Mouse (Mus musculus) stomach, embryonic 14.5 days (tissue): ENCODE data around the gene Mre11a. TPM values are rescaled to one million over a fixed set of nuclear protein-coding genes. Genes with fewer than 3 reads are reported as not detected.
A peak's percentile ranks its signal among the peaks of the same experiment; 100 is the strongest.

ENCODE experiments used
- ATAC-seq: fragments of 200-750 bp; cut with Nextera tagmentation; 2 replicates; pipeline ENCODE4 v1.8.0; 2017; ENCODE audit warnings: low read depth, moderate TSS enrichment; ENCODE audit not compliant: insufficient number of reproducible peaks, insufficient read depth, low FRiP score
- H3K27ac ChIP-seq: fragments of 300-500 bp; sonication (generic); 2 replicates; pipeline ENCODE4 v1.5.1; 2014; ENCODE audit warnings: mild to moderate bottlenecking, low read length, moderate library complexity, mixed read lengths
- H3K27me3 ChIP-seq: fragments of 300-500 bp; sonication (generic); 2 replicates; pipeline ENCODE4 v1.6.1; 2014; ENCODE audit warnings: low read length, control low read depth, mixed read lengths; ENCODE audit not compliant: control insufficient read depth, insufficient read depth
- H3K36me3 ChIP-seq: fragments of 300-500 bp; sonication (generic); 2 replicates; pipeline ENCODE4 v1.6.1; 2014; ENCODE audit warnings: mild to moderate bottlenecking, control low read depth, low read length, moderate library complexity, mixed read lengths; ENCODE audit not compliant: control insufficient read depth, insufficient read depth
- H3K4me1 ChIP-seq: fragments of 300-500 bp; sonication (generic); 2 replicates; pipeline ENCODE4 v1.6.1; 2014; ENCODE audit warnings: low read length, control low read depth, mixed read lengths; ENCODE audit not compliant: control insufficient read depth, insufficient read depth
- H3K4me2 ChIP-seq: fragments of 300-500 bp; sonication (generic); replicated peaks from 2 replicates; pipeline ENCODE4 v1.6.1; 2014; ENCODE audit warnings: low read depth, low read length, control low read depth
- H3K4me3 ChIP-seq: fragments of 300-500 bp; sonication (generic); 2 replicates; pipeline ENCODE4 v1.5.1; 2014; ENCODE audit warnings: low read depth, low read length, control low read depth
- H3K9ac ChIP-seq: fragments of 300-500 bp; sonication (generic); replicated peaks from 2 replicates; pipeline ENCODE4 v1.6.1; 2014; ENCODE audit warnings: low read depth, mild to moderate bottlenecking, control low read depth, low read length, moderate library complexity, mixed read lengths
- H3K9me3 ChIP-seq: fragments of 300-500 bp; sonication (generic); 2 replicates; pipeline ENCODE4 v1.6.1; 2016; ENCODE audit warnings: low read depth, low read length, control low read depth; ENCODE audit not compliant: control insufficient read depth
- WGBS: fragments of 180-500 bp; shearing (Covaris S2); extraction: QIAGEN DNeasy Blood & Tissue Kit; methylation state at CpG from one replicate; pipeline ENCODE4 v1.1.7; 2014; 5-methylcytosine and 5-hydroxymethylcytosine counted together
- polyA plus RNA-seq: library from polyadenylated mRNA; unstranded; fragments of >200 nt; fragmentation: Nextera tagmentation; extraction: Ambion mirVana; gene quantifications from 2 replicates; pipeline ENCODE4 v1.2.1, GENCODE M21; 2014

Mre11a gene
- polyA plus RNA-seq, 1 experiment from 2014 or later = 29.6 TPM

- Histone ChIP-seq H3K4me2 (no peak overlapping the region), H3K4me1 (no peaks in the 10 kb centered on the region; the same call in 1 of the 2 replicates), H3K27me3 (no peaks in the 10 kb centered on the region), H3K27ac (no peak overlapping the region), H3K36me3 (no peaks in the 10 kb centered on the region), H3K9me3 (no peaks in the 10 kb centered on the region), H3K4me3 (no peak overlapping the region), H3K9ac (no peak overlapping the region)
- ATAC-seq = no peak
- WGBS = 81% methylated on average over 3 of the region's 3 CpGs
Measured at GRCm38 (mm10) chr9:14754469-14754868, 30.0 kb upstream of the Mre11a start.

- H3K9ac ChIP-seq = no peak overlapping the region
- H3K36me3 ChIP-seq = no peaks in the 10 kb centered on the region
- H3K27me3 ChIP-seq = no peaks in the 10 kb centered on the region
- no peak for ATAC-seq
- H3K4me1 ChIP-seq = no peaks in the 10 kb centered on the region
- no peak overlapping the region for H3K27ac ChIP-seq
- H3K9me3 ChIP-seq = no peaks in the 10 kb centered on the region
- WGBS = 57% methylated on average over 7 of the region's 7 CpGs
- H3K4me2 ChIP-seq = no peak overlapping the region
- no peak overlapping the region for H3K4me3 ChIP-seq
Measured at GRCm38 (mm10) chr9:14758590-14758989, 25.9 kb upstream of the Mre11a start.

DNA sequence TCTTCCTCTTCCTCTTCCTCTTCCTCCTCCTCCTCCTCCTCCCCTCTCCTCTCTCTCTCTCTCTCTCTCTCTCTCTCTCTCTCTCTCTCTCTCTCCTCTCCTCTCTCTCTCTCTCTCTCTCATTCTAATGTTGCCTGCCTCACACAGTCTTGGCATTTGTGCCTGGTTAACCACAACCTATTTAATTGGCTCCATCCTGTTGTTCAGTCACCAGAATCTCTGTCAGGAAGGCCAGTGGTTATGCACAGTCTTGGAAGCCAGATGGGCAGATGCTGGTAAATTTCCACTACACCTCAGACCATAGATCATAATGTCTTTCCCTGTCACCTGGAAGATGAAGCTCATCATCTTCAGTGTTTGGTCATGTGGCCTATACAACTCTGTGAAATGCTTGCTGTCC is 25.2 kb upstream of the Mre11a start:
- no peak for ATAC-seq

DNA sequence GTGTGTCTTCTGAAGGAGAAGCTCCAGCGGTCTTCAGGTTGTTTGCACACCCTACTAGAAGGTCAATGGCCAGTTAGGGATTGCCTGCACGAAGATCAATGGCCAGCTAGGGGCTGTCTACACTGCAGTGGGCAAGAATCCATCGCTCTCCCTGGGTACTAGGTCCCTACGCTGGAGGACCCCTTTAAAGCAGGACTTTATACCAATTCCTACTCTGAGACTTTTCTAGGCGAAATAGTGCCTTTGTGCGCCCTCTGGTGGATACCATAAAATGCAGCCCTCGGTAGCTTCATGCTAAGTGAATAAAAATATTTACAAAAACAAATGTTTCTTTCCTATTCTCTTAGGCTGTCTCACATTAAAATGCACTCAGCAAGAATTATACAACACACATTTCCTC is 19.7 kb upstream of the Mre11a start:
- H3K27ac ChIP-seq = no peak overlapping the region
- no peak overlapping the region for H3K9ac ChIP-seq
- H3K9me3 ChIP-seq = no peaks in the 10 kb centered on the region
- H3K27me3 ChIP-seq = no peaks in the 10 kb centered on the region
- no peak for ATAC-seq
- 23% methylated on average over 7 of the region's 7 CpGs for WGBS
- H3K36me3 ChIP-seq = no peaks in the 10 kb centered on the region
- H3K4me3 ChIP-seq = no peak overlapping the region
- H3K4me2 ChIP-seq = no peak overlapping the region
- no peaks in the 10 kb centered on the region for H3K4me1 ChIP-seq

More for the DNA sequence above, 25.2 kb upstream of the Mre11a start:
- no peaks in the 10 kb centered on the region for H3K36me3 ChIP-seq
- H3K27me3 ChIP-seq = no peaks in the 10 kb centered on the region
- no peak overlapping the region for H3K9ac ChIP-seq
- no peak overlapping the region for H3K4me2 ChIP-seq
- no peak overlapping the region for H3K4me3 ChIP-seq
- H3K9me3 ChIP-seq = no peaks in the 10 kb centered on the region
- H3K27ac ChIP-seq = no peak overlapping the region
- no peaks in the 10 kb centered on the region for H3K4me1 ChIP-seq

GRCm38 (mm10) chr9:14769811-14770210 is 14.6 kb upstream of the Mre11a start:
- H3K27ac ChIP-seq = no peak overlapping the region
- ATAC-seq = no peak
- 52% methylated on average over 6 of the region's 6 CpGs for WGBS

DNA sequence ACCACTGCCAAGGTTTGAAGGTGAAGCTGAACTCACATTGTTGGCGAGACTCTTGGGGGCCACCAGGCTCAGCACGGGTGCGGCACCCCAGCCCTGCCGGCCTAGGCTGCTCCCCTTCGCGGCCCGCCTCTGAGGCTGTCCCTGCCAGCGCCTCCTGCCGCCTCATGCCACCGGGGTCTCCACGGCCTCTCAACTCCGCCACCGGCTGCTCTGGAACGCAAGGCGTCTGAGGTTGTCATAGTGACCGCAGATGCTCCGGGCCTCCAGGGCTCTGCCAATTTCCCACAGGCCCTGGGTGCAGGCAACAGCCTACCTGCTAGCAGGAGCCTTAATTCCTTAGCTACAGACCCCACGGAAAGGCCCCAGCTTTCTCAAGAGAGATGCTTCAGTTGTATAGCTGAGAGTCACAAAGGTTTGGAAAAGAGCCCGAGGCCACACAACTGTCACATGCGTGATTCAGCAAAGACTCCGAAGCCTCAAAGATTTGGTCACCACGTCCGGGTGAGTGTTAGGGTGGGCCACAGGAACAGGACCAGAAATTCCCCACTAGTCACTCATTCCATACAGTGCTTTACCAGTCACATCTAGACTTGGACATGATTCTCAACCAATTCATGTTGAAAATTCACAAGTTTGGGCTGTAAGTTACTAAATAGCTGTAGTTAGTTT is 13.5 kb upstream of the Mre11a start, which contains the start of gene 1700012B09Rik:
TSS of gene 1700012B09Rik (minus strand) at position 228 of the 669 bp plus-strand sequence.
- Histone ChIP-seq H3K4me3 (no peak within 1 kb of the TSS), H3K9me3 (no peaks in the 10 kb centered on the region), H3K4me1 (no peaks in the 10 kb centered on the region), H3K27ac (no peak within 1 kb of the TSS), H3K36me3 (no peaks in the 10 kb centered on the region), H3K9ac (no peak within 1 kb of the TSS), H3K27me3 (no peaks in the 10 kb centered on the region), H3K4me2 (no peak within 1 kb of the TSS)
- ATAC-seq = peak; percentile 46; the same call in 1 of the 2 replicates
- WGBS = 21% methylated on average over 23 of the region's 23 CpGs

More at GRCm38 (mm10) chr9:14769811-14770210, 14.6 kb upstream of the Mre11a start:
- H3K9ac ChIP-seq = no peak overlapping the region
- no peaks in the 10 kb centered on the region for H3K9me3 ChIP-seq
- no peak overlapping the region for H3K4me2 ChIP-seq
- H3K4me3 ChIP-seq = no peak overlapping the region
- H3K27me3 ChIP-seq = no peaks in the 10 kb centered on the region
- H3K36me3 ChIP-seq = no peaks in the 10 kb centered on the region
- no peaks in the 10 kb centered on the region for H3K4me1 ChIP-seq

DNA sequence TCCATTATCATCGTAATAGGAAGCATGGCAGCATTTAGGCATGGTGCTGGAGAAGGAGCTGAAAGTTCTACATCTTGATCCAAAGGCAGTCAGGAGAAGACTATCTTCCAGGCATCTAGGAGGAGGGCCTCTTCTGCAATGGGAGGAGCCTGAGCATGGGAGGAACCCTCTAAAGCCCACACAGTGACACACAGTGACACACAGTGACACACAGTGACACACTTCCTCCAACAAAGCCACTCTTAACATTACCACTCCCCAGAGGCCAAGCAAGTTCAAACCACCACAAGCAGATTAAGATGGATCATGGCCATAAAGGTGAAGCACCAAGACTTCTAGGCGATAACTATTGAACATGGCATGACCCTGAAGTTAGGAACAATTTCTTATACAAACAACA is 12.4 kb upstream of the Mre11a start:
- H3K9ac ChIP-seq = no peak overlapping the region
- H3K4me1 ChIP-seq = no peaks in the 10 kb centered on the region
- WGBS = 90% methylated on average over 2 of the region's 2 CpGs
- no peak overlapping the region for H3K4me3 ChIP-seq
- no peak overlapping the region for H3K27ac ChIP-seq
- no peaks in the 10 kb centered on the region for H3K9me3 ChIP-seq
- no peak for ATAC-seq
- no peak overlapping the region for H3K4me2 ChIP-seq
- no peaks in the 10 kb centered on the region for H3K27me3 ChIP-seq
- no peaks in the 10 kb centered on the region for H3K36me3 ChIP-seq

DNA sequence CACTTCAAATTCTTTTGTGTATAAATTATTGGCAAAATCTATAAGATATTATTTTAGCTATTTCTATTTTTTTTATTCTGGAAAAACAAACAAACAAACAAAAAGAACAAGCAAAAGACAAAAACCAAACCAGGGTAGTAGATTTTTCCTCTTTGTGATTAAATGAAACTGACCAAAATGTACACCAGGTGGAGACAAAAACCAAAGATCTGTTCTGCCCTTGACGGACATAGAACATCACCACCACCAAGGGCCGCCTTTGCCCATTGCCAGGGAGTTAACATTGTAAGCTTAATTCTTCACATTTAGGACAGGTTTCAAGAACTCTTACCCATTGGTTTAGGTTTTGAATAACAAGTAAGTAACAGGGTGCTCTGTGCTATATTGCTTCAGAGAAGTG is 10.6 kb upstream of the Mre11a start:
- Histone ChIP-seq H3K9ac (no peak overlapping the region), H3K4me2 (no peak overlapping the region), H3K4me1 (no peaks in the 10 kb centered on the region), H3K9me3 (no peaks in the 10 kb centered on the region), H3K36me3 (no peaks in the 10 kb centered on the region), H3K27ac (no peak overlapping the region), H3K4me3 (no peak overlapping the region), H3K27me3 (no peaks in the 10 kb centered on the region)
- no peak for ATAC-seq
- WGBS = 48% methylated on average over 2 of the region's 2 CpGs

GRCm38 (mm10) chr9:14778341-14778740 is 6.1 kb upstream of the Mre11a start:
- 37% methylated on average over 13 of the region's 13 CpGs for WGBS
- Histone ChIP-seq H3K4me3 (no peak overlapping the region), H3K4me1 (no peaks in the 10 kb centered on the region), H3K36me3 (peaks cover 12% of the 10 kb centered on the region; the same call in 1 of the 2 replicates), H3K9me3 (no peaks in the 10 kb centered on the region), H3K27ac (no peak overlapping the region), H3K9ac (no peak overlapping the region), H3K4me2 (no peak overlapping the region), H3K27me3 (no peaks in the 10 kb centered on the region)
- ATAC-seq = no peak
